Mouse (Mus musculus): ENCODE measurements around the gene Tuba1a.
"Not testable (repeated sequence)": the region's sequence is repeated elsewhere in the genome, so short reads cannot be mapped to it uniquely, and the experiment has no call there.

Gene Tuba1a

GRCm38 (mm10) chr15:98954425-98955253 is 1.1 kb upstream of the Tuba1a start:
- DNase-seq (ENCODE audit: low spot score) = no peak

- peak; percentile 83 for DNase-seq (ENCODE audit: low spot score)
Observed at GRCm38 (mm10) chr15:98952751-98953400, 627 bp downstream of the Tuba1a start.

GRCm38 (mm10) chr15:98952063-98952455 is 1.4 kb downstream of the Tuba1a start:
- DNase-seq (ENCODE audit: low spot score) = no peak

- not testable (repeated sequence) for DNase-seq (ENCODE audit: low spot score)
Observed at GRCm38 (mm10) chr15:98951122-98952062, 2.1 kb downstream of the Tuba1a start.

GRCm38 (mm10) chr15:98949607-98949892 is 4.0 kb downstream of the Tuba1a start:
- no peak for DNase-seq (ENCODE audit: low spot score)

GRCm38 (mm10) chr15:98948857-98949606 is 4.5 kb downstream of the Tuba1a start:
- no peak for DNase-seq (ENCODE audit: low spot score)

GRCm38 (mm10) chr15:98948382-98948781 is 5.1 kb downstream of the Tuba1a start:
- no peak for DNase-seq (ENCODE audit: low spot score)

GRCm38 (mm10) chr15:98947884-98948283 is 5.6 kb downstream of the Tuba1a start:
- peak; percentile 57 for DNase-seq (ENCODE audit: low spot score)

- no peak for DNase-seq (ENCODE audit: low spot score)
Observed at GRCm38 (mm10) chr15:98943133-98943532, 10.4 kb downstream of the Tuba1a start.

GRCm38 (mm10) chr15:98942081-98942480 is 11.4 kb downstream of the Tuba1a start:
- no peak for DNase-seq (ENCODE audit: low spot score)

- DNase-seq (ENCODE audit: low spot score) = no peak
Observed at GRCm38 (mm10) chr15:98941539-98941938, 12.0 kb downstream of the Tuba1a start.

GRCm38 (mm10) chr15:98940816-98941215 is 12.7 kb downstream of the Tuba1a start:
- DNase-seq (ENCODE audit: low spot score) = no peak

- peak; percentile 94 for DNase-seq (ENCODE audit: low spot score)
Observed at GRCm38 (mm10) chr15:98934217-98934839, 19.2 kb downstream of the Tuba1a start, which contains the start of gene Tuba1b. Gene Tuba1b, minus strand, starts transcription at chr15:98934565.

GRCm38 (mm10) chr15:98933833-98934216 is 19.7 kb downstream of the Tuba1a start:
- peak; percentile 97 for DNase-seq (ENCODE audit: low spot score)

GRCm38 (mm10) chr15:98933004-98933671 is 20.4 kb downstream of the Tuba1a start:
- DNase-seq (ENCODE audit: low spot score) = not testable (repeated sequence)

GRCm38 (mm10) chr15:98930998-98931397 is 22.5 kb downstream of the Tuba1a start:
- DNase-seq (ENCODE audit: low spot score) = no peak

- no peak for DNase-seq (ENCODE audit: low spot score)
Observed at GRCm38 (mm10) chr15:98930017-98930734, 23.3 kb downstream of the Tuba1a start.

GRCm38 (mm10) chr15:98928598-98929240 is 24.8 kb downstream of the Tuba1a start:
- DNase-seq (ENCODE audit: low spot score) = peak; percentile 77

GRCm38 (mm10) chr15:98927566-98927965 is 25.9 kb downstream of the Tuba1a start:
- no peak for DNase-seq (ENCODE audit: low spot score)

Data from testis, postnatal 10 days (tissue).